20 mouse cellular contexts compared by ENCODE assay signal in the genomic region with DNA sequence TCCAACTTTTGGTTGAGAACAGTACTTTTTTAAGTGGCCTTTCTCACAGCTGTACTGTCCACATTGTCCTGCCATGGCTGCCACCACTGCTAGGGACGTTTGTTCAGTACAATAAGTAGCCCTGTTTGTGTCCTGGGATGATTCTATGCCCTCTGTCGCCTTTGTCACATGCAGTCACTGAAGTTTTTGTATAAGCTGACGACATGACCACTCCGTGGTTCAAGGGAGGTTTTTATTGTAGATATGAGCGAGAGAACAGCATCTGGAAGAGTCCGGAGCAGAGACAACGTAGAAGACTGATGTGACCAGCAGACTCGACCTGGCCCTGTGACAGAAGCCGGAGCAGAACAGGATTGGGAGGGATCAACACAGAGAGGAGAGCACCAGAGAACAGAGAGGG. TPM values are rescaled to one million over a fixed set of nuclear protein-coding genes. Genes with fewer than 3 reads are reported as not detected.
DNase-seq lines count a peak whose midpoint lies in the region; ATAC-seq lines count a peak whose summit lies in the region.
"Had no signal": no experiment of that assay in that cellular context is flagged by ENCODE, and none has a peak within 500 bp of the region (broad histone marks: within the 10 kb centered on the region; RNA-seq: fewer than 3 reads in every experiment).

No protein-coding gene starts in this region.

- peak; percentile 59 for ATAC-seq in frontal cortex, adult (ENCODE audit: low TSS enrichment)
- ATAC-seq: forebrain, embryonic 13.5 days; forebrain, embryonic 16.5 days; hindbrain, embryonic 16.5 days; Patski had no signal

- no peak for DNase-seq in frontal cortex, postnatal 14 days (ENCODE audit: low spot score in 2 of 2)
- peak; percentile 9 to 42 for DNase-seq in layer of hippocampus, adult 8-10 months (ENCODE audit: low spot score in 2 of 2)
- no peak for DNase-seq in layer of hippocampus, postnatal 14 days (ENCODE audit: low spot score in 2 of 2)
- peak; percentile 92 for DNase-seq in brain, adult 2 months (ENCODE audit: low read depth, low spot score)
- no peak for DNase-seq in lung, postnatal 4 days
- DNase-seq: adrenal gland, postnatal 10 days; adrenal gland, postnatal 36 days; B cell, adult 2 months; cerebellum, adult 11 months; cerebellum, adult 2 months; cerebellum, postnatal 10 days; gastrocnemius, postnatal 25 days; heart, adult 18-20 months; heart, postnatal 10 days; heart, postnatal 36 days had no signal

RNA-seq across cellular contexts. Expression of a gene that starts 25.7 kb away (rescaled TPM):
- total RNA-seq in layer of hippocampus, adult 8-10 months (2022), result 10 to 100 TPM; 58.8 to 84.9 (median 66.0) TPM
- total RNA-seq in layer of hippocampus, postnatal 14 days (2021), result 100 to 1,000 TPM; 120 to 140 TPM

Comparison
In these comparisons a context has a peak if more than half of its experiments do, and no peak if none do; other contexts are left out.
1. DNase-seq: peak in layer of hippocampus, adult 8-10 months (2 of 2) and brain, adult 2 months (single experiment); none in frontal cortex, postnatal 14 days (0 of 2), layer of hippocampus, postnatal 14 days (0 of 2) and lung, postnatal 4 days (0 of 2).